Mouse (Mus musculus) megakaryocyte, embryonic 14.5 days (primary cell): ENCODE results near the gene Ano3.

Source experiments
- FLI1 ChIP-seq: IDR thresholded peaks from 2 replicates; pipeline ENCODE4 v1.6.1; 2012; ENCODE audit warnings: low read length, inconsistent platforms, mixed read lengths
- GATA1 ChIP-seq: IDR thresholded peaks from 3 replicates; pipeline ENCODE4 v1.6.1; 2012; ENCODE audit warnings: mixed read lengths, low read length, inconsistent platforms, borderline replicate concordance

- TF ChIP-seq GATA1 (no peak), FLI1 (no peak)
These were observed 210.9 kb downstream of the Ano3 start for GRCm38 (mm10) chr2:110739781-110740180.
